ENCODE assay signal across 24 mouse cellular contexts in the genomic region with DNA sequence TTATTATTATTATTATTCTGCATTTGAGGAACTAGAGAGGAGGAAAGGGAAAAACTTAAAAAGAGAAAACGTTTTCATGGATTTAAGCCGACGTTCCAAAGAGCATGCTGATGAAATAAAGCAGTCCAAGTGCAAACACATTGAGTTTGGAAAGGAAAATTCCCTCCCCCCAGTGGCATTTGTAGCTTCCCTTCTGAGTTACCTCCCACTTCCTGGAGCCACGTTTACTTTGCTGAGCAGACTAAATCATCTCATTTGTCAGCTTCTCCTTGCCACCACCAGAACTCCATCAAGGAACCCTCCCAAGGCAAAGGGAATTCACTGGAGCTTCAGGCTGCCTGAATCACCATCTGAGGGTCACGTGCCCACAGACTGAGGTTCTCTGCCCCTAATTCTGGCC.
DNase-seq lines count a peak whose midpoint lies in the region; ATAC-seq lines count a peak whose summit lies in the region.
"Had no signal": no experiment of that assay in that cellular context is flagged by ENCODE, and none has a peak within 500 bp of the region (broad histone marks: within the 10 kb centered on the region; RNA-seq: fewer than 3 reads in every experiment).

No protein-coding gene starts in this region.

- H3K27ac ChIP-seq in heart, embryonic 13.5 days (replicated peaks) = 0 out of 2 replicates have a peak overlapping the region, but pooled peaks have one; percentile 54
- peak overlapping the region; percentile 69; the same call in 1 of the 2 replicates for H3K27ac ChIP-seq in limb, embryonic 12.5 days
- no peak overlapping the region for H3K27ac ChIP-seq in limb, embryonic 10.5 days
- H3K27ac ChIP-seq: hindbrain, embryonic 10.5 days; hindbrain, postnatal 0 days; liver, embryonic 12.5 days; neural tube, embryonic 13.5 days; stomach, embryonic 15.5 days had no signal

- no peaks in the 10 kb centered on the region for H3K27me3 ChIP-seq in heart, embryonic 13.5 days (replicated peaks)
- no peaks in the 10 kb centered on the region for H3K27me3 ChIP-seq in limb, embryonic 12.5 days
- no peaks in the 10 kb centered on the region for H3K27me3 ChIP-seq in limb, embryonic 10.5 days (ENCODE audit: low read depth, poor library complexity, severe bottlenecking)
- H3K27me3 ChIP-seq: liver, embryonic 12.5 days; neural tube, embryonic 13.5 days; stomach, embryonic 15.5 days had no signal

- H3K9me3 ChIP-seq in heart, embryonic 13.5 days = no peaks in the 10 kb centered on the region
- no peaks in the 10 kb centered on the region for H3K9me3 ChIP-seq in limb, embryonic 12.5 days
- H3K9me3 ChIP-seq in limb, embryonic 10.5 days (replicated peaks) = no peaks in the 10 kb centered on the region
- H3K9me3 ChIP-seq: hindbrain, embryonic 10.5 days; liver, embryonic 12.5 days; neural tube, embryonic 13.5 days; stomach, embryonic 15.5 days had no signal

- peaks cover 12% of the 10 kb centered on the region; the same call in 1 of the 2 replicates for H3K4me1 ChIP-seq in heart, embryonic 13.5 days
- H3K4me1 ChIP-seq in limb, embryonic 12.5 days (replicated peaks) = no peaks in the 10 kb centered on the region; the same call in 1 of the 2 replicates
- peaks cover 10% of the 10 kb centered on the region for H3K4me1 ChIP-seq in limb, embryonic 10.5 days
- H3K4me1 ChIP-seq: hindbrain, embryonic 10.5 days; liver, embryonic 12.5 days; neural tube, embryonic 13.5 days; stomach, embryonic 15.5 days had no signal

- WGBS in heart, embryonic 13.5 days = 40% methylated on average over 5 of the region's 5 CpGs
- WGBS in limb, embryonic 12.5 days = 55% methylated on average over 5 of the region's 5 CpGs
- WGBS in limb, embryonic 10.5 days = 66% methylated on average over 5 of the region's 5 CpGs

- intact Hi-C loops in heart, postnatal 14 days (cut with DNase I) = no loop called here

- no peaks in the 10 kb centered on the region for H3K36me3 ChIP-seq in heart, embryonic 13.5 days
- H3K36me3 ChIP-seq in limb, embryonic 12.5 days = no peaks in the 10 kb centered on the region
- H3K36me3 ChIP-seq in limb, embryonic 10.5 days = no peaks in the 10 kb centered on the region
- H3K36me3 ChIP-seq: hindbrain, embryonic 10.5 days; liver, embryonic 12.5 days; neural tube, embryonic 13.5 days; stomach, embryonic 15.5 days had no signal

- no peak for ATAC-seq in heart, embryonic 13.5 days (ENCODE audit: extremely low read depth, insufficient number of reproducible peaks, low FRiP score, low TSS enrichment)
- ATAC-seq in limb, embryonic 12.5 days (ENCODE audit: insufficient number of reproducible peaks, insufficient read depth, low FRiP score, low TSS enrichment, low read depth) = no peak
- ATAC-seq: hindbrain, postnatal 0 days; intestine, postnatal 0 days; liver, embryonic 12.5 days had no signal

- no peak overlapping the region for H3K4me2 ChIP-seq in heart, embryonic 13.5 days
- no peak overlapping the region for H3K4me2 ChIP-seq in limb, embryonic 12.5 days
- H3K4me2 ChIP-seq: liver, embryonic 12.5 days; neural tube, embryonic 13.5 days; stomach, embryonic 15.5 days had no signal

- no peak overlapping the region for H3K4me3 ChIP-seq in heart, embryonic 13.5 days
- no peak overlapping the region for H3K4me3 ChIP-seq in limb, embryonic 12.5 days (replicated peaks)
- H3K4me3 ChIP-seq in limb, embryonic 10.5 days = no peak overlapping the region
- H3K4me3 ChIP-seq: hindbrain, embryonic 10.5 days; liver, embryonic 12.5 days; neural tube, embryonic 13.5 days; stomach, embryonic 15.5 days had no signal

- DNase-seq in heart, postnatal 14 days = no peak
- no peak for DNase-seq in limb, embryonic 10.5 days (ENCODE audit: low spot score)
- peak; percentile 40 for DNase-seq in embryo, embryonic 10.5 days (ENCODE audit: low spot score)
- peak; percentile 24 for DNase-seq in mesoderm, embryonic 11.5 days (ENCODE audit: low read depth, low spot score)
- DNase-seq in layer of hippocampus, postnatal 10 days (ENCODE audit: low spot score in 2 of 2) = no peak
- DNase-seq: adrenal gland, postnatal 36 days; B cell, adult 2 months; cerebellum, adult 2 months; cerebellum, postnatal 36 days; gastrocnemius, postnatal 10 days; heart, adult 18-20 months; layer of hippocampus, postnatal 36 days; lung, adult 2 months; midbrain, embryonic 14.5 days; thymus, adult 18-20 months; thymus, postnatal 4 days had no signal

- no peak overlapping the region for H3K9ac ChIP-seq in heart, embryonic 13.5 days
- H3K9ac ChIP-seq in limb, embryonic 12.5 days (replicated peaks) = no peak overlapping the region
- H3K9ac ChIP-seq: liver, embryonic 12.5 days; neural tube, embryonic 13.5 days; stomach, embryonic 15.5 days had no signal

Comparison
In these comparisons a context has a peak if more than half of its experiments do, and no peak if none do; other contexts are left out.
1. DNase-seq: peak in embryo, embryonic 10.5 days (single experiment) and mesoderm, embryonic 11.5 days (single experiment); none in heart, postnatal 14 days (0 of 2), limb, embryonic 10.5 days (single experiment) and layer of hippocampus, postnatal 10 days (0 of 2).